Mouse (Mus musculus): Measurements from ENCODE around the gene Celf2. TPM values are rescaled to one million over a fixed set of nuclear protein-coding genes. Genes with fewer than 3 reads are reported as not detected.
"Not testable (repeated sequence)": the region's sequence is repeated elsewhere in the genome, so short reads cannot be mapped to it uniquely, and the experiment has no call there.

Gene Celf2
- total RNA-seq, 2 experiments from 2014 or later = 92.8 to 223 TPM

DNA sequence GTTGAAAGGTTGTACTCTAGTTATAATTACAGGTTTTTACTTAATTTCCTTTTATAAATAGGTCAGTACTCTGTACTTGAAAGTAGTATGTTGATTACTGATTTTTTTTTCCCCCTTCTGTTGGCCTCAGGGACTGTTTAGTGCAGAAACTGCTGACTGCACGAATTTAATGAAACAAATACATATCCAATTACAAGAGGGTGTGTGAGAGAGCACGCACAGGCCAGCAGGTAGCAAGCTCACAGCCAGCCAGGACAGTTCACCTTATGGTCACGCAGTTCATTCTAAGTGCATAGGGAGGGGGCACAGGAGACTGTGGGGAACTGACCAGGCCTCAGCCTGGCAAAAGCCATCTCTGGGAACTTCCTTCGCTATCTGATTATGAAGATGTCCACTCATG lies 236.1 kb downstream of the Celf2 start:
- ATAC-seq (replicated peaks; ENCODE audit: poor library complexity, severe bottlenecking) = no peak

DNA sequence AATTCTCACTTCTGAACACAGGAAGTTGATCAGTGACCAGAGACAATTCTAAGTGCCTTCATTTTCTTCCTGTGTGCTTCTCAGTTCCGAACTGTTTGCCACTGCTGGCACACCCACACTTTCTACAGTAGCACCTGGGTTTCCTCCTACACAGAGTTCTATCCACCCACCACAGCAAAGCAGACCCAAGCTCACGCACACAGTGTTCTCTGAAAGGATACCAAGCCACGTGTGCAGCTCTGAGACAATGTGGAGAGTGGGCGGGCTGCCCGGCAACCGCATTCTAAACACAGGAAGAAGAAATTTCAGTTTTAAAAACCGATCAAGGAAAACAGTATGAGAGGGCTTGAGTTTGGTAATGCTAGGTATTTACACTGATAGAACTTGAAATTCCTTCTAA lies 239.3 kb downstream of the Celf2 start:
- peak; percentile 26; the same call in 1 of the 2 replicates for ATAC-seq (replicated peaks; ENCODE audit: poor library complexity, severe bottlenecking)

DNA sequence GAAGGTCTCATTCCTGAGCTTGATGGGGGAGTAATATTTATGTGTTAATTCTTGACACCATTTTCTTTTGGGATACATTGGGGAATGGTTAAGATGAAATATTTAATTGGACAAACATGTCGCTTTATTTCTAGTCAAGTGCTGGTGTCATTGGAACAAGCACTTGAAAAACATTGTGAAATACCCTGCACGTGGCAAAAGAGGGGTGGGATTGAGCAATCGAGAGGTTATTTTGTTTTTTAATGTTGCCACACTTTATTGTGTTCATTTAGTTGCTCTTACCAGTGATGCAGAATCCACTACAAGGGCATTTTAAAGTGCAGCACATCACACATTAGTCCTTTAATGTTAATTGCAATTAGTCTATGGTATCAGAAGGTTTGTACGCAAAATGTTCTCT lies 242.2 kb downstream of the Celf2 start:
- peak; percentile 85 for ATAC-seq (replicated peaks; ENCODE audit: poor library complexity, severe bottlenecking)

DNA sequence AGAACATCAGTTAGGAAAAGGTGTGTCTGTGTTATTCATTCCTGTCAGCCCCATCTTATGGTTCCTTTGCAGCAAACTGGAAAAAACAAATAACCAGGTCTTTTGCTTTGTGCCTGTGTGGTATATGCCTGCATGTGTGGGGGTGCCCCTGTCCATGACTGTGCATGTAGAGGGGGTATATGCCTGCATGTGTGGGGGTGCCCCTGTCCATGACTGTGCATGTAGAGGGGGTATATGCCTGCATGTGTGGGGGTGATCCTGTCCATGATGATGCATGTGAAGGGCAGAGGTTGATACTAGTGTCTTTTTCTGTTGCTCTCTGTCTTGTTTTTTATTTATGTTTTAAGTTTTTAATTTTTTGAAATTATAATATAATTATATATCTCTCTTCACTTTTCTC lies 246.7 kb downstream of the Celf2 start:
- ATAC-seq (replicated peaks; ENCODE audit: poor library complexity, severe bottlenecking) = not testable (repeated sequence)

DNA sequence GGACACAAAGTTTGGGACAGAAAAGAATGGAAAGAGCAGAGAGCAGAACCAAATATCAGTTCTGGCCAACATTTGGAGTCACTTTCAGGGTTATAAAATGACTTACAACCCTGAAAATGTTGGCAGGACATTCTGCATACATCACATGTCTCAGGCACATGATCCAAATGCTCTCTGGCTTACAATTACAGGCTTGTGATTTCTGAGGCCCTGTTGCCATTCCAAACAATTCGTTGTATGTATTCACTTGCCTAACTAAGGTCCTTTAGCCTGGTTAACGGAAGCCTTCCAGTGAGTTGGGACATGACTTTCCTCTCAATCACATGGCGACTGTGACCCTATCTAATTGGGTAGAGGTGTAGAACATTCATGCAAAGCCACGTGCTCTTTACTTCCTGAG lies 249.2 kb downstream of the Celf2 start:
- no peak for ATAC-seq (replicated peaks; ENCODE audit: poor library complexity, severe bottlenecking)

DNA sequence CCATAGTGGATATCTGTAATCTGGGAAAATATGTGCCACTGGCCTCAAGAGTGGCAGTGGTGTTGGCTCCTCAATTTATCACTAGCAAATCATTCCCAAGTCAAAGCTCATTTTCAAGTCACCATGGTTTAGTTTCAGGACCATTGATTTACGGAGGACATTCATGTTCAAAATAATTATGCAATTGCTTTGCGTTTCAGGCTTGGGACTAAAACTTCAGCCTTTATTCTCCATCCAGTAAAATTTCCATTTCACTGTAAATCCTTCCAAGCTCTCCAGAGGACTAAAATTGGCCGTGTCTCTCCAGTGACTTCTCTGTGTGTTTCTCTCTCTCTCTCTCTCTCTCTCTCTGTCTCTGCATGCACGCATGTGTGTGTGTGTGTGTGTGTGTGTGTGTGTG lies 249.7 kb downstream of the Celf2 start:
- no peak for ATAC-seq (replicated peaks; ENCODE audit: poor library complexity, severe bottlenecking)

DNA sequence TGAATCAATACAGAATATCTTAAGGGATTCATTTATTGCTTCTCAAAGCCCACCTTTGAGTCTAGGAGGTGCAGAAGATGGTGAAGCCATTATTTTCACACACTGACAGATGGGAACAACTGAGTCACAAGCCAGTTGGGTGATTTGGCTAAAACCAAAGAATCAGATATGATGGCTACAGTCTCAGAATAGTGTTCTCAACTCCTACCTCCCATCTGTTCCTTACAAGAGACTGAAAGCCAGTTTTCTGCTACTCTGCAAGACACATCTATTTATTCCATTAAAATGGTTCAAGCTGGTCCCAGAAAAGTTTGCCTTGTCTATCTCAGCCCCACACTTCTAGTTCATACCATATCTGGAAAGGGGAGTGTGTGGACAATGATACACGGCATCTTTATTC lies 253.3 kb downstream of the Celf2 start:
- ATAC-seq (replicated peaks; ENCODE audit: poor library complexity, severe bottlenecking) = no peak

DNA sequence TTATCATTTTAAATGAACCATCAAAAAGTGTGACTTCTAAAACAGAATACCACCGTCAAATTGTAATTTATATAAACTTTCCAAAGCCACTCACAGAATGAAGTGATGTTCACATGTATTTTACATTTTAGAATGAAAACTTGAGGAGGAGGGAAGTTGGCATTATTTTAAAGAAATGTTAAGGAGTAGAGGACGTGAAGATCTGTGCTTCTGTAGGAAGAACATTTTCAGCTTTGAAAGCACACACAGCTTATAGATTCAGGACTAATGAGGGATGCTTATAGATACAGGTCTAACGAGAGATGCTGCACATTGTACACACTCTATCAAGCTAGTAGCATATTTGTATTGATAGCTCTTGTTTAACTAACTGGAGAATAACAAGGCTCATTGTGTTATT lies 254.0 kb downstream of the Celf2 start:
- no peak for ATAC-seq (replicated peaks; ENCODE audit: poor library complexity, severe bottlenecking)

DNA sequence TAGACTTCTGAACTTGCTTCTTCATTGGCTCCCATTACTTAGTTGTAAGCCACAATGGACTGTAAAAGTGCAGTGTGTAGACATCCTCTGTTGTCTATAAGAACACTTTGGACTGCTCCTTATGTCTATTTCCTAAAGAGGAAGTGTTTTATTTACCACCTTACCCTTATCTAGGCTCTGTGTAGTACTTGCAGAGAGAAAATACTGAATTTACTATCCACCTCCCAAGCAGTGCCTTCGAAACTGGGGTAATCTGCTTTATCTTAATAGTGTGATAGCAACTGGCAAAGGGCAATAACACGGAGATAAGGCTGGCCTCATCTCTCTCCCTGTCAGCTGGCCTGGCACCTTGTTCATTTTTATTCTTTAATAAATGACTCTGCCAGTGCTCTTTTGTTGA lies 259.0 kb downstream of the Celf2 start:
- no peak for ATAC-seq (replicated peaks; ENCODE audit: poor library complexity, severe bottlenecking)

DNA sequence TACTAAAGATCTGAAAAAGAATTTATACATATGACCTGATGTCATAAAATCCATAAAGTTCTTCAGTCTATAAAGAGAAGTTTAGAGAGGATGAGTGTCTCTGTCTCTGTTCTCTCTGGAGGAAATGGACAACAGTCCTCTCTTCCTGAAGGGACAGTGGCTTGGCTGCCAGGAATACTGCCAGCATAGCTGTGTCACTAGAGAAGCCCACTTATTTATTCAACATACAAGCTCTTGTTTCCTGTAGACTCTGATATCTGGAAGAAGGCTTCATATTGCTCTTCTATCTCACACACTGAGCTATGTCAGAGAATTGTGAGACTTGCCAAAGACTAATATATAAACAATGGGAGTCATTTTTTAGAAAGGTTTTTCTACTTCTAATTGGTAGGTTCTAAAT lies 260.4 kb downstream of the Celf2 start:
- ATAC-seq (replicated peaks; ENCODE audit: poor library complexity, severe bottlenecking) = no peak

DNA sequence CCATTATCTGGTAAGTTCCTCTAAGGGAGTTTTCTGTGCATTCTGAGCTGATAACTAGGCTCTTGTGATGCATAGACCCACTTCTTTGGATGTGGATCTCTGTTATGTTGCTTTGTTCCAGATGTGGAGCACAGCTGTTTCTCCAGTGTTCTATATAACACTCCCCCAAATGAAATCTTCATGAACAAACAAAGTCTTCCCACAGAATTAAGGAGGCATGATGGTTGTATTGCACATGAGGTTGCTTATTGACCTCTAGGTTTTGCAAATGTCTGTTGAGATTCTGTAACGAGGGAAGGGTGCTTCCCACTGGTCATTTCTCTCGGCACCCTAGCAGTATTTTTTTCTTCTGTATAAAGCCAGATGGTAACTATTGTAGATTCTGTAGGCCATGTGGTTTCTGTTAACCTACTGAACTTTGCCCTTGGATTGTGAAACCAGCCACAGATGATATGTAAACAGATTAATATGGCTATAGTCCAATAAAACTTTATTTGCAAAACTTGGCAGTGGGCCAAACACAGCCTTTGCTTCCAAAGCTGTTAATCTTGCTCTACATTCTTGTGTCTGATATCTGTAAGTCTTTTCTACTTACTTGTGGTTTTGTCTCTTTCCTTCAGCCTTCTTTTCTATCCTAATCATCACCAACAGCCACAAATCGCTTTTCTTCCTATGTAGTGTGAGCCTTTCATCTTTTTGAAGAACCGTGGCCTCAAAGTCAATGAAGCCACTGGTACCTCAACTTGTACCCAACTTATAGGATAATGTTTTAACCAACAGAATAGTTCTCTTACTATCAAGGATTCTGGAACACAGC lies 263.2 kb downstream of the Celf2 start:
- no peak for ATAC-seq (replicated peaks; ENCODE audit: poor library complexity, severe bottlenecking)

DNA sequence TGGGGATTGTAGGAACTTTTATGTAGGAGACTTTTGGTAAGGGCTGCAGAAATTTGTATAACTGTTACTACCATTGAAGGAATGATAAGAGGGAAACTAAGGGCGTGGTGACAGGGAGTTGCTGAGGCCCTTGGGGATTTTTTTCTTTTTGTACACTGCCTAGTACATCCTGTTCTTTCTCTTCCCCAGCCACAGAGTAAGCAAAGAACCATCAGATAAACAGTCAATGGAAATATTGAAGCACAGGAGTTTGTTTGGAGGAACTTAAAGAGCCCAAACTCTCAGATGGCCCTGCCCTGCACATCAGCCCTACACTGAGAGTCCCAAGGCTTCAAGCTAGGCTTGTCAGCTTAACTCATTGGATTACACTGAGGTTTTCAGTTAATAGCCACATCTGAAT lies 267.2 kb downstream of the Celf2 start:
- ATAC-seq (replicated peaks; ENCODE audit: poor library complexity, severe bottlenecking) = no peak

DNA sequence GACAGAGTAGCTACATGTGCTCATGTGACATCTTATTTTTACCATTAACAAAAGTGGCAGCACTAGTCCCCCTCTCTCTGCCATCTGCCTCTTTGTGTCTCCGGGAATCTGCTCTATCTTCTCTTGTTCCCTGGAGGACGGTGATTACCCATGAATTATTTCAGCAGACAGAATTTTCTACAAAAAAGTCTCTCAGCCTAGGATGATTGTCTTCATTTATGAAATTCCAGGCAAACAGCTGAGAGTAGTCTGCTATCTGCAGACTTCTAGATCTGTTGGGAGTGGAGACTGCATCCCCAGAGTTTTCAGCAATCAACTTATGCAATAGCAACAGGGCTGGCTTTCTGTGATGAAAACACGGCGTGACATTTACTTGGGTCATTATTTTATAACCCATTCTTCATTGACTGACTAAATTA lies 267.8 kb downstream of the Celf2 start:
- no peak for ATAC-seq (replicated peaks; ENCODE audit: poor library complexity, severe bottlenecking)

DNA sequence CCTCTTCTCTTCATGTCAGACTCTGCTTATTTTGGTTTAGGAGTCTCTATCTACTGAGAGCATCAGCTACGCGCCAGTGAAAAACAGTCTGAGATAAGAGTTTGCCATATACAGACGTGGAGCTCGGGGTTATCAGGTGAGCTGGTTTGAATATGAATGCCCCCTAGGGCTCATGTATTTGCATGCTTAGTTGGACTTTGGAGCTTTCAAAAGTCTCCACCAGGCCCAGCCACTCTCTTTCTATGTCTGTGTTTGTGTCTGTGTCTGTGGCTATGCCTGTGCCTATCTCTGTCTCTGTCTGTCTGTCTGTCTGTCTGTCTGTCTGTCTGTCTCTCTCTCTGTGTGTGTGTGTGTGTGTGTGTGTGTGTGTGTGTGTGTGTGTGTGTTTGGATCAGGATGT lies 272.1 kb downstream of the Celf2 start:
- ATAC-seq (replicated peaks; ENCODE audit: poor library complexity, severe bottlenecking) = no peak

DNA sequence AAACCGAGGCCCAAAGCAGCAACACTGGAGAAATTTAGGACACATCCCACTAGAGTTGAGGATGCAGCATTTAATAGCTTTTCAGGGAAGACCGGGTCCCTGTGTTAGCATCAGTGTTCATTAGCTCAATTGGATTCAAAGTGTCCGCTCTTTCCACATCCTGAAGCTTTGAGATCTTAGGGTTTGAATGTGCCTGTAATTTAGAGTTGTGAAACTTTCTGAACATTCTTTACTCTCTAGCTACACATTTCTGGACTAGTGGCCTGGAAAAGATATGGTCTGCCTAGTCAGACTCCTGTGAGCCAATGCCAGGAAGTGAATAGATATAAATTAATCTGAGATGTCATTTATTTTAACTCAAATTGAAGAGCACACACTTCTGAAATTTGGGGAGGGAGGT lies 272.9 kb downstream of the Celf2 start:
- no peak for ATAC-seq (replicated peaks; ENCODE audit: poor library complexity, severe bottlenecking)

DNA sequence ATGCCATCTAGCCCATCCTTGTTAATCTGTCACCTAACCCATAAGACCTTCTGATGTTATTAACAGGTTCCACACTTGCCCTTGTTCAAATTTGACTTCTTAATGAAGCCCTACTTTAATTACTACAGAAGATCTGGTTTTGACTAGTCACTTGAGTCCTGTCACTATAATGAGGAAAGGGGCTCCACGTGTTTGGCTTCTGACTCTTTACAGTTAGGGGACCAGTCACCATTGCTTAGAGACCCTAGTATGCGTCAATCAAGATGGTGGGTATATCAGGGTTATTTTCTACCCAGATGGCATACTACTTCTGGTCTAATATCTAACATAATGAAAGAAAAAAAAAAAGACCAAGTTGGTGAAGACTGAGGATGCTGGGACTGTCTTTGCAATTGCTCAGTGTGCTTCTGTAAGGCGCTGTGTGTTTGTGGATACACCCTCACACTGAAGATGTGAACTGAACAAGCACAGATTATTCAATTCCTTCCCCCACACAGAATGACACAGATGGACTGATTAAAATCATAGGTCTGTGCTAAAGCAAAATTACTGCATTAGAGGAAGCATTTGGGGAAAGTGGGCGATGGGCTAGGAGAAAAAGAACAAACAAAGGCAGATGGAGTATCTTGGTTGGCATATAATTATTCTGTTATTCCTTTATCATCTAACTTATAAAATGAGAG lies 274.2 kb downstream of the Celf2 start:
- no peak for ATAC-seq (replicated peaks; ENCODE audit: poor library complexity, severe bottlenecking)

DNA sequence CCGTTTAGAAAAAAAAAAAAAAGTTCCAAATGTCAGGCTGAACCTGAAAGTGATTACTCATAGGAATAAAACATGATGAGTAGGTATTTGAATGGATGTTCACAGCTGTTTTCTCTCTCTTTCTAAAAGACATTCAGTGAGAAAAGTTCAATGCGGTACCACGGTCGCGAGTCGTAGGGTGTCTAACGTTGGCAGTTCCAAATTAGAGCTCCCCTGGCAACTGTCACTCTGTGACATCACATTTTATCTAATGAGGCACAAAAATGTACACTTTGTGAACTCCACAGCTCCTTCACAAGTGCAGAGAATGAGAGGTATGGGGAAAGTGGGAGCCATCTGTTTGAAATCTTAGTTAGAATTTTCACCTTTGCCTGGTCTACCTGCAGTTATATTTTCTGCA lies 274.8 kb downstream of the Celf2 start:
- ATAC-seq (replicated peaks; ENCODE audit: poor library complexity, severe bottlenecking) = no peak

DNA sequence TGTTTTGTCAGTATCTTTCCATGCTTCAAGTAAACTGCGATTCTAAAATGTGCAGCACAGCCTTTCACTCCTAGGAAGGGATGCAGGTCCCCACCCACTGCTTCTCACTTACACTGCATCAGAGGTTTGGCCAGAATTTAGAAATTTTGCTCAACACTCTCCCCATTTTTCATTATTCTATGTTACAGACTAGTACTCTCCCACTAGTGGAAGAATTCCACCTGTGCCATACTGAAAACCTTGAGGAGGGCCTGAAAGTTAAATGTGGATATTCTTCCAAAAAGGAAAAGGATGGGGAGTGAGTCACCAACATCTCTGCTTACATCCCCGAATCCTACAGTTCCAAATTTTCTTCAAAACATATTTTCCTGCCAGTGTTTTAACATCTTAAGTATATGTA lies 276.0 kb downstream of the Celf2 start:
- no peak for ATAC-seq (replicated peaks; ENCODE audit: poor library complexity, severe bottlenecking)

DNA sequence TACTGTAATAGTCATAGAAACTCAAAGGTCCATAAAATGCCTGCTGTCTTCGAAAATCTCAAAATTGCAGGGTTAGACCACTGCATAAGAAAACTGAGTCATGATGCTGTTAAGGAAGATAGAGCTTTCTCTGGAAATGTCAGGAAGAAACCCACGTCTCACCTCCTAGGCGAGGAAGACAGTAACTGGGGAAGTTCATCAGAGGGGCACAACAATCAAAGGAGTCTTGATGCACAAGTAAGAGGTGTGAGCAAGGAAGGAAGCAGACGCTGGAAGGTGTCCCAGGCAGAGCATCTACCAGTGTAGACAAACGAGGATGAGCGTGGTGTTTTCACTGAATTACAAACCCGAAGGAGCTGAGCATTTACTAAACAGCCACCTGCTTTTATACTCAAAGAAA lies 282.6 kb downstream of the Celf2 start:
- no peak for ATAC-seq (replicated peaks; ENCODE audit: poor library complexity, severe bottlenecking)

DNA sequence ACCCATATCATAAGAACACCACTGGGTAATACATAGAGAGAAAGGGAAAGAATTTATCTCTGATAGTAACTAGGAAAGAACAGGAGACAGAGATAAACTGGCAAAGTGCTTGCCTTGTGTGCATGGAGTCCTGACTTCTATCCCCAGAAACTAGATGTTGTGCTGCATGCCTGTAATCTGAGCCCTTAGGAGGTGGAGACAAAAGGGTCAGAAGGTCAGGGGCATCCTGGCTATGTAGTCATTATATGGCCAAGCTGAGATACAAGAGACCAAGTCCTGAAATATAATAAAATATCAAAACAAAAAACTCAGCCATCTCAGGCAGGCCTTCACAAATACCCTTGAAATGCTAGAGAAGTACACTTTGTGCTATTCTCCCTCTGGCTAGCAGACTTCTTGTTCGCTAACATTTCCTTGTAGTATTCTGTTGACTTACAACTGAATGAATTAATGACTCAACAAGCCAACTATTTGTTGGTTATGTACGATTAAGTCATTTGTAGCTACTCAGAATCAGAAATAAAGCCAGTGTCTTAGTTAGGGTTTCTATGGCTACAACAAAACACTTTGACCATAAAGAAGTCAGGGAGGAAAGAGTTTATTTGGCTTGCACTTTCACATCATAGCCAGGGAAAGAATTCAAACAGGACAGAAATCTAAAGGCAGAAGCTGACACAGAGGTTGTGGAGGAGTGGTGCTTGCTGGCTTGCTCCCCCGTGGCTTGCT lies 284.9 kb downstream of the Celf2 start:
- no peak for ATAC-seq (replicated peaks; ENCODE audit: poor library complexity, severe bottlenecking)

DNA sequence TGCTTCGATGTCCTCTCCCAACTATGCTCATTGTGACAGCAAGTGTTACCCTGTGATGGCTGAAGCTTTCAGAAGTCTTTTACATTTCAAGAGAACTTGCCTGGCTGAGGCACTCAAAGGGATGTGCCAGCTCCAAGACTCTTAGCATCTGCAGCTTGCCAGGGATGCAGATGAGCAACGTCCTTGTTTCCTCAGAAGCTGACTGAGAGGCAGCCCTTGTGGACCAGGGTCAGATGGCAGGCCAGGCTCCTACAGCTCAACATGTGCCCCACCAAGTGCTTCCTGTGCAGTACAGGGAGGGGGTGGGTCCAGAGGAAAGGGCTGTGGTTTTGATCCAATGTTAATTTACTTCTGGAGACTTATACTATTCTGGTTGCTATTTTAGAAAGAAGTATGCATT lies 285.8 kb downstream of the Celf2 start:
- no peak for ATAC-seq (replicated peaks; ENCODE audit: poor library complexity, severe bottlenecking)

Data from granulocyte monocyte progenitor cell, adult 5-6 weeks (primary cell).